Mouse (Mus musculus) MEL-GATA-1-ER (cell line): ENCODE measurements around the gene Lin7a.

Experiments used
- DNase-seq: peaks from one replicate; pipeline ENCODE4 v3.0.0-alpha.2; 2012; ENCODE audit warnings: low read depth; ENCODE audit errors: extremely low read depth

Lin7a gene

DNA sequence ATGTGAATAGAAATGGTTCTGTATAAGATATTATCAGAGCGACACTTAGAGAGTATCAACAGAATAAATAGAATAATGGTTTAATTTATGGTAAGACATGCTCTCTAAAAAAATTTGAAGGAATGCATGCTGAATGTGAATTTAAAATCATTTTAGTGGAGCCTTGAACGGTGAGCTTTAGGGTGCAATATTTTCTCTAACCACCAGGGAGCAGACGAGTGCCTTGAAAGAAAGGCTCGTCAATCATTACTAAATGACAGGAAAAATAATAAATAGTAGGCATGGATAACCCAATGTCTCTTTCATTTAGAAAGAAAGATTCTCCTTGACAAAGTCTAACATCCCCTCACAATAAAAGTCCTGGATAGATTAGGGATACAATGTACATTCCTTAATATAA lies 171.3 kb downstream of the Lin7a start:
- DNase-seq = no peak

DNA sequence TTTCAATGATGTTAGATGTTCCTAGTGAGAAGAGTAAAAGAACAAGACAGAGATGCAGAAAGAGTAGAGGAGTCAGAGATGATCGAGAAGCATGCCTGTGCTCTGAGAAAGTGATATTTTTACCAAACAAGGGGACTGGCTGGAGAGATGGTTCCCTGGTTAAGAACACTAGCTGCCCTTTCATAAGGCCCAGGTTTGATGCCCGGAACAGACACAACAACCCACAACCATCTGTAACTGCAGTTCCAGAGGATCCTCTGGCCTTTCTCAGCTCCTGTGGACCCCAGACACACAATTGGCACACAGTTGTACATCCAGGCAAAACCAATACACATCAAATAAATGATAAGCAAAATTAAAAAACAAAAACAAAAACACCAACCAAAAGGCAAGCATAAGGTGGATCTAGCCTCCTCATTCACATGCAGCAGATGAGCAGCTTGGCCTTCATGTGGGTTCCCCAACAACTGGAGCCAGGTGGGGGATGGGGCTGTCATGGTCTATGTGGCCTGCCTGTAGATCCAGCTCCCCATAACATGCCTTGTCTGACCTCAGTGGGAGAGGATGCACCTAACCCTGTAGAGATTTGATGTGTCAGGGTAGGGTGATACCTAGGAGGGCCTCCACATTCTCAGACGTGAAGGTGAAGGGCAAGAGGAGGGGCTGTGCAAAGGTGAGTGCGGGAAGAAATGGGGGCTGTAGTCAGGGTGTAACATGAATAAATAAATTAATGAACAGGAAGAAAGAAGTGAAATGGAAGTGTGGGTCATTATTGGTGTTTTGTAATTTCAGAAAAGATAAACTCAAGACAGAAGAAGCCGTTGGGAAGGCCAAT lies 178.2 kb downstream of the Lin7a start:
- DNase-seq = no peak

DNA sequence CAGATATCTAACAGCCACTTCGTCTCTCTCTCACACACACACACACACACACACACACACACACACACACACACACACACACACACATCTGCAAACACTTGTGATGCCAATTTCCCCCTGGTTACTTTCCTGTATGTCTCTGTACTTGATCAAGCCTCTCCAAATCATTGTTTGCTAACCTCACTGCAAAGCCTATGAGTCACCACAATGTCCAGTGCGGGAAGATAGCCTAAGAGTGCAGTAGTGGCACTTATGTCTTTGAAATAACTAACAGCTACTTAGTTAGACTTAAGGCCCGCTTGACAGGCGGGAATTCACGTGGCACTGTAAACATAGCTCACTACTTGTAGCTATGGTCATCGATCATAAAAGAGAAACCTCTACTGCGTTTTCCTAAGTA lies 196.3 kb downstream of the Lin7a start:
- DNase-seq = no peak
